Mouse (Mus musculus): ENCODE results near the gene Tgfbr3. TPM values are rescaled to one million over a fixed set of nuclear protein-coding genes. Genes with fewer than 3 reads are reported as not detected.
A peak's percentile ranks its signal among the peaks of the same experiment; 100 is the strongest.

The Tgfbr3 gene
- total RNA-seq, 2 experiments from 2014 or later = 13.8 to 17.3 TPM

DNA sequence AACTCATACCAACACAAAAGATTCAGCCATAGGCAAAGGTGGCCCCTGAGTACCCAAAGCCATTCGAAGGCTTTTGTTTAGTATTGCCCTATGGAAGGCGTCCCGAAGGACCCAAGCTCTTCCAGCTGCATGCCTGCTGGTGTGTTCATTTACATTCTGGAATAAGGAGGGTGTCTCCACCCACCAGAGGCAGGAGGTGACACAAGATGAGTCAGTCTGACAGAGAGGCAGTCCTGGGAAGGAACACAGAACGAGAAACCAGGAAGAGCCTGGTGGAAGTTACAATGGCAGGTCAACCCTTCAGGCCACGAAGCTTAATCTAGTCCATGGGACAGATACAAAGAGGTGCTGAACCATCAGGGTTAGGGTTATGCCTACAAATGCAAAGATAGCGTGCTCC, 169.5 kb downstream of the Tgfbr3 start:
- DNase-seq (ENCODE audit: low spot score in 2 of 2) = no peak

DNA sequence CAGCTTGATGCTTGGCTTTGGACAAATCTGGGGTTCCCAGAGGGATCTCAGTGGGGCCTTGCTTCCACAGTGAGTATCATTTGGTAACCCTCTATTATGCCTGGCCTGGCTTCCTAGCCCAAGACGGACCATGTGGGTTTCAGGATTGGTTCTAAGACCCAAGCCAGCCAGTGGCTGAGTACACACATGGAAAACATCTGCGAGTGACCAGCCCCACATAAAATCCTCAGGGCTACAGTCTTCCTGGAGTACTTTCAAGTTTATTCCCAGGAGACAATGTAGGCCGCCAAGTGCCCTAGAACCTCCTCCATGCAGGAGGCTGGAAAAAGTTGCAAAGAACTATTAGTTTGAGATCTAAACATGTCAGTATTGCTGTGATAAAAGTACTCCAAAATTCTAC, 172.6 kb downstream of the Tgfbr3 start:
- DNase-seq (ENCODE audit: low spot score in 2 of 2) = no peak

DNA sequence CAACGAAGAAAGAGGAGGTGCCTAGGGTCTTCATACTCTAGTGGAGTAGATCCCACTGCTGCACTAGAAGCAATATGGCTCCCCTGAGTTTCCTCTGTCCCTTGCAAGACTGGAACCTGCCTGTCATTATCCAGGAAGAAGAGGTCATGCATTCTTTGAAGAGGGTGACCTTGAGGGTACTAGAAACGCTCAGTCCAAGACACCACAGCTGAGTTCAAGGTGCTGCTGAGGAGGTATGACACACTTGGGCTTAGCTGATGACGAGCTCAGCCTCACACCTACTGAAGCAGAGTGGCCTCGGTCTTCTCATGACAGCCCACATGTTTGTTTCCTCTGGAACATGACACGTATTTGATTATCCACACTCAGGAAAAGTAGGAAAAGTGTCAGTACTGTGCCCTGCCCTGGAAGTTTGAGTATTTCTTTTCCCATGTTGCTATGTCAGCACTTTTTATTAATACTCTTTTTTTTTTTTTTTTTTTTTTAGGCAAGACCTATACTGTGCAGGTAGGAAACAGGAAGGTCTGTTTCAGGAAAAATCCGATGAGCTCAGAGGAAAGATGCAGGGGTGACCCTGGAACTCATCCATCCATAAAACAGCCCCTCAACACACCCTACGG, 176.7 kb downstream of the Tgfbr3 start:
- no peak for DNase-seq (ENCODE audit: low spot score in 2 of 2)

DNA sequence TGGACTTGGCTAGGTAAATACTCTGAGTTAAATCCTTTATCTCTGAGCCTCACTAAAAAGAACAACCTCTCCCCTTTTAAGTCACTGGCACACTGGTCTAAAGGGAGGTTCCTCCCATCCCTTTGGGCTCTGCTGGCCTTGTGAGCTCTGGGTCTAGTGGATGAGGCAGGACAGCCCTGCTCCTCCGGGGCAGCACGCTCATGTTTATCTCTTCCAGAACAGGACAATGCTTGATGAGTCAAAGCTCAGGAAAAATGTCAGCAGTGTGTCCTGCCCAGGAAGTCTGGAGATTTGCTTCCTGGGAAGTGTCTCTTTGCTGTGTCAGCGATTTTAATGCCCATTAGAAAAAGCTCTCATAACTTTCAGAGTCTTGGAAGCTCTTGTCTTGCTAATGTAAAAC, 177.6 kb downstream of the Tgfbr3 start:
- DNase-seq (ENCODE audit: low spot score in 2 of 2) = no peak

DNA sequence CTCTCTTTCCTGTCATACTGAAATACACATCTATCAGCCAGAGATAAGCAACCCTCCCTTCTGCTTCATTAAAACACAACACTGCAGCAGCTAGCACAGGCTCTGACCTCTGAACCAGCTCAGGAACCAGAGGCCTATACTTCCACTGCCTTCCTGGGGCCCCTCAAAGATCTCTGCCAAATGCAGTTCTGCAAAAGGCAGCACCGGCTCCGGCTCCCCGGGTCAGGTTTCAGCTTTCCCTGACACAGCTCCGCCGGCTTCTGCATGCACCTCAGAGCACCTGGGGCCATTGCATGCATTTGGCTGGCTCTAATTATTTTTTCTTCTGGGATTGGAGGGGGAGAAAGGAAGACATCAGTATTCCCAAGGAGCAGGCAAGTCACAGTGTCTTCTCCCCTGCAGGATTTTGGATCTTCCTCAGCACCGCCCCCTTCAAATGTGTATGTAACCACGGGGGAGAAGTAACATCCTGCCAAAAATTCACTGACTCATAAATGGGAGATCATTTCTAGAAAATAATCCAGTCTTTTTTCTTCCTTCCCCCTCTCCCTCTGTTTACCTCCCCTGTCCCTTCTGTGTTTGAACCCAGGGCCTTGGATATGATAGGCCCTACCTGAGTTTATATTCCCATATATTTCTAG, 178.4 kb downstream of the Tgfbr3 start:
- peak in 1 of 2 experiments; percentile 52 for DNase-seq (ENCODE audit: low spot score in 2 of 2)

DNA sequence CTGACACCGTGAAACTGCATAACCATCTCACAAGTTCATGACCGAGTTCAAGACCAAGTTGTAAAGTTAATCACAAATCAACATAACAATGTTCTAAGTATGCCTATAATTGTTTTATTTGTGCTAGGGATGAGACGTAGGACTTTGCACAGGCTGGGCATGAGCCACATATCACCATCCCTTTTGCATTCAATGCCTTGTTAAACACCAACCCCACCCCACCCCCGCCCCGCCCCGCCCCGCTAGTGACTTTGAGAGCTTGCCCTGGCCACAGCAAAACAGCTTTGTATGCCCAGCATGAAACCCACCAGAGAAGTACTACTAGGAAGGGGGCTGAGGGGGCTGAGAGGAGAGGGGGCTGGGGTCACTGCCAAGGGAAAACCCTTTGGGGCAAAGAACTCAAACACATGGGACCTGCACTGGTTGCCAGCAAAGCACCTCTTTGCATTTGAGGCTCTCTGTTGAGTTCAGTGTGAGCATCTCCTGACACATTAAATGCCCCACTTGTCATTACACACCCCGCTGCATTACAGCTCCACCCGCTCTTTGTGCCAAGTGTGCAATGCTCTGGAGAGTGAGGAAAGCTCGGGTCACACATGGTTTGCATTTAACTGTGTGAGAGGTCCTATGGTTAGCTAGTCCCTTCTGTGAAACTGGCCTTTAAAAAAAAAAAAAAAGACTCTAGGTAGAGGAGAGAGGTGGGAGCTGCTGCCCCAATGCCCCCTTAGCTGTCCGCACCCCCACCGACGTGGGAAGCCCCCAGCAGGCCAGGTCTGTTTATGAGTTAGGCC, 179.1 kb downstream of the Tgfbr3 start:
- no peak for DNase-seq (ENCODE audit: low spot score in 2 of 2)

DNA sequence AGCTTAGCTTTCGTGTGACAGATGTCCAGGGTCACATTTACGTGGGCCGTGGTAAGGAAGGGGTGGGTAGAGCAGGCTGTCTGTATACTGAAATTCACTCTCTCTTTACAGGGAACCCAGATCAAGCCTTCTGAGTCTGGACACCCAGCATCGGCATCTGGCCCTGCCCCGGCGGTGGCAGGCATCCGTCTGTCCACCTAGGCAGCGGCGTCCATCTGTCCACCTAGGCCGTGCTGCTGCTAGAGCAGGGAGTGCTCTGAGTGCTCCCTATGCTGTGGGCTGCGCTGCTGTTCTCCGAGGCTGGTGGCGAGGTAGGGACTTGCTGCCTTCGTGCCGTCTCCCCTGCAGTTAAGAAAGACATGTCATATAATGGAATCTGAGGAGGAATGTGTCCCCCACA, 180.0 kb downstream of the Tgfbr3 start:
- DNase-seq (ENCODE audit: low spot score in 2 of 2) = no peak

DNA sequence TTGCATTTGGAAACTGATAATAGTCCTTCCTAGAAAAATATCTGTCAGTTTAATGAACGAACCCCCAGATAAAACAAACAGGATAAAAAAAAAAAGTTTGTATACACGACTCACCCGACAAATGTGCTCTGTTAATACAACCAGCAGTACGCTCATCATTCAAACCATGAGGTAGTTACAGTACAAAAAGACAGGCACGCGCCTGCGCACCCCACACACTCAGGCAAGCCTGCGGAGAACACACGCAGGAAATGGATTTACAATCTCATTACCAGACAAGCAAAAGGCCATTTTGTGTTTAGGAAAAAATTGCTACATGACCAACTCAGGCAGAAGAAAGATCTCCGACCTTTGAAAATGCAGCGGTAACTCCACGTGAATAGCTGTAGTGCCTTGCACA, 182.6 kb downstream of the Tgfbr3 start:
- no peak for DNase-seq (ENCODE audit: low spot score in 2 of 2)

DNA sequence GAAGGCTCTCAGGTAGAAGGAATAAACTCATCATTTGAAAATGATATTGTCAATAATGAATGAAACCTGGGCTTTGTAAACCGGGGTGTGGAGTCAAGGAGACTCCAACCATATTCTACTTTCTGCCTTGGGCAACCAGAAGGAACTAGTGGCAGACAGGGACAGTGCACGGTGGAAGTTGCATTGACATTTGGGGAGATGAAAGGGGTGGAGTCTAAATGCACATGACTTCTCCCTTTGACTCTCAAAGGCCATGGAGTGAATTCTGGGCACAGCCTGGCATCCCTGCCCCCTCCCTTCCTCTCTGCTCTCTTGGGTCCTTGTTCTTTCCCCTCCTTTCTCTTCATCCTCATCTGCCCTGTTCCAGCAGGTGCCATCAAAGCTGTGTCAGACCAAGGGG, 183.3 kb downstream of the Tgfbr3 start:
- no peak for DNase-seq (ENCODE audit: low spot score in 2 of 2)

DNA sequence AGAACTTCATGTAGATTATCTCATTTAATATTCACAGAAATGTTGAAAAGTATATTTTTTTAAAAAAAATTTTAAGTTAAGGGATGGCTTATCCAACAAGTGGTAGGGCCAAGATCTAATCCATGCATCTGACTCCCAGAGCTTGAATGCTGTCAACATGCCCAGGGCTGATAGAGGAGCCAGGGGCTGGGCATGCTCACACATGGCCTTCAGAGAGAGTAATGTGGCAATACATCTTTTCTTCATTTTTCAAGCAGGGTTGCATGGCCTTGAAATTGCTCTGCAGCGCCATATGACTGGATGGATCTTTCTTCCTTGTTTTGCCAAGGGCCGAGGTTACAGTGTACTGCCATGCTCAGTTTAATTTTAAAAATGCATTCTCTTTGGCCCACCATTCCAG, 185.8 kb downstream of the Tgfbr3 start:
- DNase-seq (ENCODE audit: low spot score in 2 of 2) = no peak

DNA sequence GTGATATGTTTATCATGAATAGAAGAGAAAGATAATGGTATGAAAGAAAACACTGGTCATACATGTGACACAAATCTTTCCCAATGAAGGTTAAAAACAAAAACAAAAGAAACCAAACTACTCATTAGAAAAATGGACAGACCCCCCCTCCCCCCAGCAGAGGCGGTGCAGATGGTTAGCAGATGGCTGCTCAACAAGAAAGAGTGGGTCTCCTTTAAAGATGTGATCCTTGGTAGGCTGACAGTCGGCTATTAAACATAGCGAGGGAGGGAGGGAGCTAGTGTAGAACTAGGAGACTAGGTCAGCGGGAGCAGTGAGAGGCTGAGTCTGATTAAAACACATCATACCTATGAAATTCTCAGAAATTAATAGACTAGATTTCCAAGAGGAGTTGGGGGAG, 186.5 kb downstream of the Tgfbr3 start:
- no peak for DNase-seq (ENCODE audit: low spot score in 2 of 2)

DNA sequence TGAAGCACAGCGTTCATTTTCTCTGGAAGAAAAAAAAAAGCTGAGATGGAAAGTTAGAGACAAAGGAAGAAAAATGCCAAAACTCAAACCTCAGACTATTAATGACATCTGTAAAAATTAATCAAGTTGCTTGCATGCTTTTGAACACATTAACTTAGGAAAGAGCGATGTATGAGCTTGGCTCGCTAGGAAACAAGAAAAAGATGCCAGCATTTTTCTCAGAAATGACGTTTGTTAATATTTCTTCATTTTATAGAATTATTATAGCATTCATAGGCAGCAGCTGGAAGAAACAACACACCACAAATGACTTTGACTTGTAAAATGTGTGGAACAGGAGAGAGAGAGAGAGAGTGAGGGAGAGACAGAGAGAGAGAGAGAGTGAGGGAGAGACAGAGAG, 187.7 kb downstream of the Tgfbr3 start:
- DNase-seq (ENCODE audit: low spot score in 2 of 2) = no peak

DNA sequence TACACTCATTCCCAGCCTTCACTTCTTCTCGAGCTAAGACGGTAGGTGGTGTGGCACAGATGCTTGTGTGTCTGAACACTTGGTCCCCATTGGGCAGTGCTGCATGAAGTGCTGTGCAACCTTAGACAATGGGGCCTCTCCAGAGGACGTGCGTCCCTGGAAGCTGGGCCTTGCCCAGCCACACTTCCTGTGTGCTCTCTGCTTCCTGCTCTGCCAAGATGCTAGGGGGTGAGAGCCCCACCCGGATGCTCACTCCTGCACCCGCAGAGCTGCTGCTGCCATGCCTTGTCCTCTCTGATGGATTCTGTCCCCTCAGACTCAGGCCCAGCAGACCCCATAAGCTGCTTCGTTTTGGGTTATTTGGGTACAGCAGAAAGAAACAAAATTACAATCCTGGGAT, 188.3 kb downstream of the Tgfbr3 start:
- DNase-seq (ENCODE audit: low spot score in 2 of 2) = no peak

DNA sequence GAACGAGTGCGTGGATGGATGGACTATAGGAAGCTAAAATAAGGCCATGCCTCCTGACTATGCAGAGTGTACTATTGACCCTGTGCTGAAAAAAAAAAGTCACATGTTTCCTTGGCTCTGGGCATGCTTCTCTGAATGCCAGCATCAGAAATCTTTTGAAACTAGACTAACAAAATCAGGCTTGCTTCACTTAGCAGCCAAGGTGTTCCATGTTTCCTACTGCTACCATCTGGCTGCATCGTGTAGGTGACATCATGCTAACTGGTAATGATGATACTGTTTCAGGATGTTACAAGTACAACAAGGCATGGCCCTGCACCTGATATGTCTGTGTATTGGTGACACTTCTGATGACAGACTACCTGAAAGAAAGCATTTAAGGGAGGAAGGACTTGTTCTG, 189.8 kb downstream of the Tgfbr3 start:
- no peak for DNase-seq (ENCODE audit: low spot score in 2 of 2)

DNA sequence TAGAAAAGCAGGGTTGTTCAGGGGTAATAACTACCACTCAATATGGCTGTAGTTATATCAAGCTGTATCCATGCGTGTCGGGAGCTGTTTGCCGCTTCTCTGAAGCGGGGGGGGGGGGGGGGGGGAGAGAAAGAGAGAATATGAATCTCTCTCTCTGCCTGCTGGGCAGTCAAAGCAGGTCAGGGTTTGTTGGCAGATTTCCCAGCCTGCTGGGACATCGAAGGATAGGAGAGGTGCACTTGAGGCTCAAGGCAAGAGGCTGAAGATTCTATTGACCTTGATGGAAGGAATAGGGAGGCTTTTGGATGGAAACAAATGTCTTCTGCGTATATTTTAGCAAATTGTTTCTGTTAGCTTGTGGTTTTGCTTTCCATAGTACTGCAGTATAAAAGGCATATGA, 190.4 kb downstream of the Tgfbr3 start:
- DNase-seq (ENCODE audit: low spot score in 2 of 2) = no peak

DNA sequence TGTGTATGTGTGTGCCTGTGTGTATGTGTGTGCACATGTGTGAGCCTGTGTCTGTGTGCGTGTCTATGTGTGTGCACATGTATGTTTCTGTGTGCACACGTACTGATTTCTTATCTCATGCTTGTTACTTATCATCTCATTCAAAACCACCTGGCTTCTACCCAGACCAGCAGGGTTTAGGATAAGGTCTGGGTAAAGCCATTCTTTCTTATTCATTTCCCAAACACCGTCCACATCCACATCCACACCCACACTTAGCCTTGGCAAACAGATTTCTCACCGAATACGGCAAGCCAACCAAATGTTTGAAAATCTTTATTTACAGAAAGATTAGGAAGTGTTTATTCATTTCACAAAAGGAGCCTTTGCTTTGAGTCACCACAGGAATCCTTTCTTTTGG, 191.4 kb downstream of the Tgfbr3 start:
- DNase-seq (ENCODE audit: low spot score in 2 of 2) = no peak

DNA sequence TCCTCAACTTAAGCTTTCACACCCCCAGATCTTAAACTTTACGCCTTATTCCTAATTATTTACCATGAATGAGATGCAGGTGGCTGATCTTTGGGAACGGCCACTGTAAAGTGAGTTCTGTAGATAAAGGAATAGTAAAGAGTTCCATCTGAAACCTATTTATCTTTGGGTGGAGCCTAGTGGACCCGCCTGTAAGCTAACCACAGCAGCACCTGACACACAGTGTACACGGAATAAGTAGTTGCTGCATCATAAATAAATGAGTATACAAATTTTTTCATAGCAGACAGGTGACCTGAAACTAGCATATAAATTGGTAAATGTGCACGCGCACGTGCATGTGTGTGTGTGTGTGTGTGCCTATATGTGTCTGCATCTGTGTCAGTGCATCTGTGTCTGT, 192.1 kb downstream of the Tgfbr3 start:
- DNase-seq (ENCODE audit: low spot score in 2 of 2) = no peak

DNA sequence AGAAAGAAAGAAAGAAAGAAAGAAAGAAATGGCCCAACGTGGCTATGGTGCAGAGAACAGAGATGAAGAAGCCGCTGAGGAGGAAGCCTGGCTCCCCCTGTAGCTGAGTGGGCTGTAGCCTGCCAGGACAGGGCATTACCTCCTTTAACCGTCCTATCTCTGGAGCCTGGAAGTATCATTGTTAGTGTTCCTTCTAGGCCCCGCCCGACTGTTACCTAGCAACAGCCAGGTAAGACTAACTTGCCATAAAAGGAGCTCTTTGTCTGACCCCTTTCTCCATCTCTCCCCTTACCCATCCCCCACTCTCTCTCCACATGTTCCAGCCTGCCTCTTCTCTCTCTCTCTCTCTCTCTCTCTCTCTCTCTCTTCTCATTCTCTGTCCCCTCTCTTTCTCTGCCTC, 195.2 kb downstream of the Tgfbr3 start:
- no peak for DNase-seq (ENCODE audit: low spot score in 2 of 2)

DNA sequence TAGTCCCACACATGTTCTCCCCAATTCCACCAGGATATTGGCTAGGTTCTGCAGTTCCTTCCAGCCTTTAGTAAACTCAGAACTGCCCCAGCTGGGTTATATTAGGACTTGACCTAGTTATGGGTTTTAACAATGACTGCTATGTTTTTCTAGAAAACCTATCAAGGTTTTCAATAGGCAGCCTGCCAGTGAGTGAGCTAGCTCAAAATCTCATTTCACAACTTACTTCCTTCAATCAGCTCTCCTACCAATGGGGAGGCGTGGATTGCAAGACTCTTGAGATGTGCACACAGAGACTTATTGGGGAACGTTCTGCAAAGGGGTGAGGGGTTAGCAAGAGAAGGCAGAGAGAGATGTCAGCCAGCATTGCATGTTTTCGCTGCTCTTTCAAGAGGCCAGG, 196.2 kb downstream of the Tgfbr3 start:
- no peak for DNase-seq (ENCODE audit: low spot score in 2 of 2)

DNA sequence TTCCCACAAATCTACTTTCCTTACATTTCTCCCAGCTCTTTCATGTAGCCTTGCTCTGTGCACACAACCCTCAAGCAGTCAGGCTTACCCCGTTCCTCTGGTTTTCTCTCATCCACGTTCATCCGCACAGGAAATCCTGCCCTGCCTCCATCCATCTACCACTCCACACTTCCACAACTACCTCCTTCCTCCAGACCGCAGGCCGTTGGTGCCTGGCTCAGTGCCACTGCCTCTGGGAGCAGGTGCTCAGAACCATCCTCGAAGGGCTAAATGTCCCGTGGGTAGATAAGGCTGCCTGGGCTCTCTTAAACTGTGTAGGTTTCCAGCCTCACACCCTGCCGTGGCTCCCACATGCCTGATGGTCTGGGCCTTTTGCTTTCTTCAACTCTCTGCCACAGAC, 197.3 kb downstream of the Tgfbr3 start:
- DNase-seq (ENCODE audit: low spot score in 2 of 2) = no peak

DNA sequence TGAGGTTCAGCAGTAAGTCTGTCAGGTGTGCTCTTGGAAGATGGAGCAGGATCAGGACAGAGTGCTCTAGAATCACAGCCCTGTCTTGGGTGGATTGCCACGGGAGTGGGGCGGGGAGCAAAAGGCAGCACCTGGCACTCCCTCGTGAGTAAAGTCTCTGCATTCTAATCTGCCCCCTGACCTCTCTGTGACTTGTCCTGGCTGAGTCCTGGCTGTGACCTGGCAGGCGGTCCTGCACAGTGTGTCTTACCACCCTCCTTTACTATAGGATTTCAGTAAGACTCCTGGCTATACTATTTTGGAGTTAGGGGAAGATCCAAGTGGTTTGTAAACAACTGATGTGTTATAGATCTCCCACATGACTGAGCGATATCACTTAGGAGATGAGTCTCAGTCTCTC, 199.5 kb downstream of the Tgfbr3 start:
- no peak for DNase-seq (ENCODE audit: low spot score in 2 of 2)

Measured in layer of hippocampus, postnatal 14 days (tissue).